Mouse (Mus musculus) thymus, adult 2 months (tissue): Measurements from ENCODE around the gene Pcbp3.

ENCODE experiments used
- CTCF ChIP-seq: fragments of 200-500 bp; IDR thresholded peaks from 2 replicates; pipeline ENCODE4 v1.5.1; 2012; ENCODE audit warnings: mild to moderate bottlenecking, control low read depth, low read length, moderate library complexity, borderline replicate concordance; ENCODE audit not compliant: control insufficient read depth, poor library complexity, insufficient read depth; ENCODE audit errors: extremely low read depth
- POLR2A ChIP-seq: fragments of 200-500 bp; IDR thresholded peaks from 2 replicates; pipeline ENCODE4 v1.6.1; 2012; ENCODE audit warnings: mild to moderate bottlenecking, low read length, control low read depth, moderate library complexity; ENCODE audit not compliant: control insufficient read depth, poor library complexity, insufficient read depth; ENCODE audit errors: extremely low read depth

GRCm38 (mm10) chr10:76801841-76802499 lies 159.7 kb downstream of the Pcbp3 start:
- TF ChIP-seq CTCF, result no peak
- TF ChIP-seq POLR2A, result no peak
